Mouse (Mus musculus): ENCODE measurements around the gene Gucy2e.

The Gucy2e gene

DNA sequence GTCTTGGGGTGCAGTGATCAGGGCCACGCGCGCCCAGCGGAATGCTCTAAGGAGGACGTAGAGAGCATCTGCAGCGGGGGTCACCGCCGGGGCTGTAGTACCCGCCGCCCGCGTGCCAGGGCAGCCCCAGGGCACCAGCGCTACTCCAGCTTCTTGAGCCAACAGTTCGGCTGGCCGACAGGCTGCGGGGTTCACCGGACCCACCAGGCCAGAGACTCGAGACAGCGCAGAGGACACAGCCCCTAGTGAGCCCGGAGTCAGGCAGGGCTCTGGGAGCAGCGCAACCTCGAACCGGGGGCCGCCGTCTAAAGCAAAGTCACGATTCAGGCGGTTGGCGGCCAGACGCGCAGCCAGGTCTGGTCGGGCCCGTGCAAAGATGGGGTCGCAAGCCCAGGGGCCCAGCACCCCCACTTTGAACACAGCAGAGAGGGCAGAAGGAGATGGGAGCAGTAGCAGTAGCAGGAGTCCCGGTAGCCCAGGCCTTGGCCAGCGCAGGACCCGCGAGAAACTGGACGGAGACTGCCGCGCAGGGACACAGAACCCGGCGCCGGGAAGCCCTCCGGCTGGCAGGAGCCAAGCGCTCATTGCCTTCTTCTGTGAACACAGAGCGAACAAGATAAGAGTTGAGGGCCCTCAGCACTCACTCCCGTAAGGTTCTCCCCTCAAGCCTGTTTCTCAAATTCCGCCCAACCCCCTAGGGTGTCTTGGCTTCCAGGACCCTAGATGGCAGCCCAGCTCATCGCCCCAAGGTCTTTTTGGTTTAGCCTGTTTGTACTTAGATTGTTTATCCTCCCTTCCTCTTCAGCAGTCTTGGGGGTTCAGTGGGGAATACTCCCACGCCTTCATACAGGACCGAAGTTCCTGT is 543 bp downstream of the Gucy2e start:
- DNase-seq (ENCODE audit: low read depth in 2 of 2, low spot score in 2 of 2): no peak

DNA sequence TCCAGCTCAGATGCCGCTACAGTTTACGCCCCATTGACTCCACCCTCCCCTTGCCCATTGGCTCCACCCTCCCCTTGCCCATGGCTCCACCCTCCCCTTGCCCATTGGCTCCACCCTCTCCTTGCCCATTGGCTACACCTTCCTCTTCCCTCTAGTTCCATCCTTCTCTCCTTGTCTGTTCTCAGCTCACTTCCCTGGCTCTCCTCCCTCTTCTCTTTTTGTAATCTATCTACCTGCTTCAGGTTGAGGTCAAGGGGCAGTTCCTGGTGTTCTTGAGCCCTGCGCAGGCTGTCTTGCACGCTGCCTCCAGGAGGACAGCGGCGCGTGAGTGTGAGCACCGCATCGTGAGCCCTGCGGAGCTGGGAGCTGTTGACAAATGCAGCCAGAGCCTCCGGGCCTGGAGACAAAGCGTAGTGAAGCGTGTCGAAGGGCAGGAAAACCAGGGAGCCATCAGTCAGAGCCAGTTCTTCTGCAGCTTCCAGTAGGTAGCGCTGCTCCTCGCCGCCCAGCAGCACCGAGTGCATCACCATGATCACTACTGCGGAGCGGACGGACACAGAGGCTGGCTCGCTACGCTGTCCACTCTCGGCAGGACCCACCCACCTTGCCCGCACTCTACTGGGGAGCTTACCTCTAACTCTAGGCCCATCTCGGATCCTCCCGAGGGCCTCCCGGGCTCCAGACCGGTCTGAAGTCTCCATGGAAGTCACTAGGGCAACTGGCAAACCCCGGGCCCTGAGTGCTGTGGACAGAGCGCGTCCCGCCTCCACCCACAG is 1.4 kb downstream of the Gucy2e start:
- DNase-seq (ENCODE audit: low read depth in 2 of 2, low spot score in 2 of 2): peak; percentile 44 to 74

DNA sequence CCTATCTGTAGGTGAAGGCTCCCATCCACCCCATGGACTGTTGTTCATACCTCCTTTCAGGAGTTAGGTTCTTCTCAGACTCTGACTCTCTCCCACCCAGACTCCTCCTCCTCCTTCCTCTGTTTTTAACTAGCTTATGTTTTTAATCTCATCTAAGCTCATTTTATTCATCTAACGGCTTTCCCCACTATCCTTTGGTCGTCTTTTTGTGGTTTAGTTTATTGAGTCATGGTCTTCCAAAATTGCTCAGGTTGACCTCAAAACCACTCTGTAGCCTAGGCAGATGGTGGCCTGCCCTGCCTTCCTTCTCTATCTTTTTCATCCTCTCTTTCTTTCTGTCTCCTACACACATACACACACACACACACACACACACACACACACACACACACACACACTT is 3.7 kb downstream of the Gucy2e start:
- no peak for DNase-seq (ENCODE audit: low read depth in 2 of 2, low spot score in 2 of 2)

DNA sequence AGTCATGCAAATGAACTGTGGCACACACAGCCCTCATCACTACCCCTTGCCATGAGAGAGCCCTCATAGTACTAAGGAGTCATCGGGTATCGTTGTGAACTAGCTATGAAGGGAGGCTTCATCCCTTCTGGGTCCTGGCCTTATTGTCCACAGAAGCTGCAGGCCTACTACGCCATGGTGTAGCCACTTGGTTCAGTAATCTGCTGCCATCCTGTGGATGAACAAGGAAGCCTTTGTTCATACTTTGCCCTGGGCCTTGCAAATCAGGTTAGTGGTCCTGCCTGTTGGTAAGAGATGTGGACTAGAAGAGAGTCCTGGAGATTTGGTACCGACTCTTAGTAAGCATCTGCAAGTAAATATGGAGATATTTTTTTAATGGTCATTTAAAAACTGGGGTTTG is 6.4 kb downstream of the Gucy2e start:
- DNase-seq (ENCODE audit: low read depth in 2 of 2, low spot score in 2 of 2): no peak

DNA sequence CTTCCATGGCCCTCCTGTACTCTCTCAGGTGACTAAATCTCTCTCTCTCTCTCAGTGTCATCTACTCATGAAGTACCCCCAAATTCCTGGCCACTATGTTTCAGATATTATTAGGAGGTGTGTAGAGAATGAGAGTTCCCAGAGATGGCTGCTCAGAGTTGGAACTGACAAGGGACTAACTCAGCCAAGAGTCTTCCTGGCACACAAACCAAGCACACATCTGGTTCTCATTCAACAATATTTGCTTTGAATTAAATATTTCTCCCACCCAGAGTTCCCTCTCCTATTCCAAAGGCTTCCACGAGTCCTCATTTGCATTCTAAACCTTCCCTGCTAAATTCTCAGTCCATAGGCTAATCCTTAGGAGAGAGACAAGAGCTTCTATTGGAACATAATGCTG is 11.1 kb downstream of the Gucy2e start:
- DNase-seq (ENCODE audit: low read depth in 2 of 2, low spot score in 2 of 2): no peak

DNA sequence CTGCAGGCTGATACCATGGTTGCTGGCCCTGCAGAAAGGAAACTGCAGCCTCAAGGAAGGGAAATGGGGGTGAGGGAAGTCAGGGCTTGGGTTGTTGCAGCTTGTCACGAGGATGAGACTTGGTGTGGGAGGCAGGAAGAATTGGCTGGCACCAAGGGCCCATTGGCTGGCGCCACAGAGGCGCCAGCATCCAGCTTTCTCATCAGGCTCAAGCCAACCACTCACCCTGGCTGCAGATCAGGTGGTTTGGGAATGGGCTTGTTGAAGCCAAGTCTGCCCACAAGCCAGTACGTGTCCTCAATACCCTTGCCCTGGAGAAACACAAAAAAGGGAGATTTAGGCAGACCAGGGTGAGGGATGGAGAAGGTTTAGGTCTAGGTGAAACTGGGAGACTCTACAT is 13.7 kb downstream of the Gucy2e start:
- no peak for DNase-seq (ENCODE audit: low read depth in 2 of 2, low spot score in 2 of 2)

DNA sequence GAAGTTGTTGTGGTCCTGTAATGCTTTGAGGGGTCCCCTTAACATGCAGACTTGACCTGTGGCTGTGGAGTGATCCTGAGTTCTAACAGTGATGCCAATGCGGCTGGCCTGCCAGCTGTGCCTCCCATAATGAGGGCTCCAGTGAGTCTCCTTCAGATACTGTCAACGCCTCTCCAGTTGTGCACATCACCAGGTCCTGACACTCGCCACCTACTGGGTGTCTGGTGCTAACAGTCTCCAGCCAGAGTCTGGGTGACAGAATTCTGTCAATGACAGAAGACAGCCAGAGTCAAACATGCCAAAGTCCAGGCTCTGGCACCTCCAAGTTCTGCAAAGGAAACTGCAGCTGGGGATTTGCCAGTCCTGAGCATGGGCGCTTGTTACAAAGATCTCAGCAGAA is 15.8 kb downstream of the Gucy2e start:
- no peak for DNase-seq (ENCODE audit: low read depth in 2 of 2, low spot score in 2 of 2)

DNA sequence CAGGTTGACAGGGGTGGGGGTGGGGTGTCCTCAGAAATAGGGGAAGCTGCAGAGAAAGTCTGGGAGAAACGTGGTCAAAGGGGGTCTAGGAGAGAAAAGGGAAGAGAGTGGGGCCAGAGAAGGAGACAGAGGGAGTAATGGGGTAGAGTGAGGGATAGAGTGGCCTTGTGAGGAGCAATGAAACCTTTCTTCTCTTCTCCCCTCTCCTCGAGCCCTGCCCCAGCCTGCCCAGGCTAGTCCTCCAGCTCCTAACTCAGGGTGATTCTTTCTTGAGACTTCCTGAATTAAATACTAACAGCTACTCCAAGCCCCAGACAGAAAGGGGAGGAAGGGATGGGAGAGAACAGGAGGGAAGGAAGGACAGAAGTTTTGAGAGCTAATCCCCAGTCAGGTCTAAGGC is 18.2 kb downstream of the Gucy2e start:
- no peak for DNase-seq (ENCODE audit: low read depth in 2 of 2, low spot score in 2 of 2)

DNA sequence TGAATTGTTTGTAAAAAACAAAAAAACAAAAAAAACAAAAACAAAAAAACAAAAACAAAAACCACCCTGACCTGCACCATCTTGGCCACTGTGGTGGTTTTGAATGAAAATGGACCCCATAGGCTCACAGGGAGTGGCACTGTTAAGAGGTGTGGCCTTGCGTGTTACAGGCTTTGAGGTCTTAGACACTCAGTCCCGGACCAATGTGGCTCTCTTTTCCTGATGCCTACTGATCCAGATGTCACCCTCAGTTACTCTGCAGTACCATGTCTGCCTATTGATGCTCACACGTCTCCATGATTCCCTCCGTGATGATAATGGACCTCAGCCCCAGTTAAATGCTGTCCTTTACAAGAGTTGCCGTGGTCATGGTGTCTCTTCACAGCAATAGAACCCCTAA is 19.4 kb downstream of the Gucy2e start:
- no peak for DNase-seq (ENCODE audit: low read depth in 2 of 2, low spot score in 2 of 2)

DNA sequence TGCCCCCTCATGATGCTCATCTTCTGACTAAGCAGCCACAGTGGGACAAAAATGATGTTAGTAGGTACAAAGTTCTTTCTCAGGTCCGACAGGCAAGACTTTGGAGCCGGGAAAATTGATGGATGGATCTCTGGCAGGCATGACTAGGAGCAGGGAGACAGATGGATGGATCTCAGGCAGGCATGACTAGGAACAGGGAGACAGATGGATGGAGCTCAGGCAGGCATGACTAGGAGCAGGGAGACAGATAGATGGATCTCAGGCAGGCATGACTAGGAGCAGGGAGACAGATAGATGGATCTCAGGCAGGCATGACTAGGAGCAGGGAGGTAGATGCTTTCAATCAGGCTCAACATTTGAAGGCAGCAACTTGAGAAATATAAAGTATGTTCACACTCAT is 25.4 kb downstream of the Gucy2e start:
- DNase-seq (ENCODE audit: low read depth in 2 of 2, low spot score in 2 of 2): no peak

DNA sequence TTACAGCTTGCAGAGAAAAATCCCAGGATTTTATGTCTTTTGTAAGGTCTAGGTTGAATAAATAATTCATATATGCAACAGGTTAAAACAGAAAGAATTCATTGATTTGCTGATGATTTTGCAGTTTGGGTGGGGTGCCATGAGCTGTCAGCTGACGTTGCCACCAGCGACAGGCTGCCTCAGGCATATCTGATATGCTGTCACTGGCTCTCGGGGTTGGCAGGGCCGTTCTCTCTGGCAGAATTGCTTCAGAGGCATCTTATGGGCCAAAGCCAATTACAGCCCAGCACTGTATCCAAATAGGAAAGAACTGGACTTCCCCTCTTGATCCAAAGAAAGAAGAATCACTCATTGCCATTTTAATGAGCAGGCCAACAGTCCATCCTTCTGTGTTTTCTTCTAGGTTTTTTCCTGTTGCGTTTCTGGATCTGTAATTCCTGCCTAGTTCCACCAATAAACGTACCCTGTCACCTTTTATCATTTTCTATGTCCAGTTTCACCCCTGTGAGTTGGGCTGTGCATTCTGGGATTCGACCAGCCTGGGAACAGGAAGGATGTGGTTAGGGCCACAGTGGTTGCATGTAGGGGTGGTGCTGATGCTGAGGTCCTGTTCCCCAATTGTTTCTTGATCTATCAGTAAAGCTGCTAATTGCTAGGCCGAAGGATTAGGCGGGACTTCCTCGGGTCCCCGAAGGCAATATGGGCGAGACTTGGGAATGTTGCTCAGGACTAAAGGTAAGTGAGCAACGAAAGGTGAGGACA is 34.2 kb downstream of the Gucy2e start:
- DNase-seq (ENCODE audit: low read depth in 2 of 2, low spot score in 2 of 2): no peak

DNA sequence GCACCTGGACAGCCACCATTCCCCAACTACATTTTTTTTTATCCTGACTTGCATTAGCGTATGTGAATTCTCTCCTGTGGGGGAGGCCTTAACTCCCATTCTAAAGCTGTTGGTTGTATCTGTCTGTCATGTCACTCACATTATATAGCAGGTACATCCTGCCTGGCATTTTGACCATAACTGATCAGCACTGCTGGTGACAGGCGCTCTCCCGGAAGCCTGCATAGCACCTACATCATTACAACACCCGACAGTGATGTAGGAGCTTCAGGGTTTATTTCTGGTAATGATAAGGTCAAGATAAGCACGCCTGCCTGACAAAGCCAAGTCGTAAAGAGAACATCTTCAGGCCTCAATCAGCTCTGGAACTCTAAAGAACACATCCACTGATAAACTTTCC is 36.6 kb downstream of the Gucy2e start:
- DNase-seq (ENCODE audit: low read depth in 2 of 2, low spot score in 2 of 2): no peak

DNA sequence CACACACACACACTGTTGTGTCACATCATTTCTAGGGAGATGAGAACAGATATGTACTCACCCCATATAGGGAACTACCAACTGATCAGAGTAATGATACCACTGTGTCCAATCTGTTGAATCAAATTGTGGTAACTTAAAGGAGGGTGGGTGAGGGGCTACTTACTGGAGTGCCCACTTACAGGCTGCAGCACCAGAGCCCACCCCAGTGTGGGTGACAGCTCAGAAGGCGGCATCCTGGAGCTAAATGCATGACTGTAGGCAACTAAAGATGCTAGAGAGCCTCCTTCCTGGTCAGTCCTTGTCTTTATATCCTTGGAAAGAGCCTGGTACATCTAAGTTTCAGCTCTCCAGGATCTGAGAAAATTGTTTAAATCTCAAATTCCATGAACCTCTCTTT is 37.6 kb downstream of the Gucy2e start:
- no peak for DNase-seq (ENCODE audit: low read depth in 2 of 2, low spot score in 2 of 2)

DNA sequence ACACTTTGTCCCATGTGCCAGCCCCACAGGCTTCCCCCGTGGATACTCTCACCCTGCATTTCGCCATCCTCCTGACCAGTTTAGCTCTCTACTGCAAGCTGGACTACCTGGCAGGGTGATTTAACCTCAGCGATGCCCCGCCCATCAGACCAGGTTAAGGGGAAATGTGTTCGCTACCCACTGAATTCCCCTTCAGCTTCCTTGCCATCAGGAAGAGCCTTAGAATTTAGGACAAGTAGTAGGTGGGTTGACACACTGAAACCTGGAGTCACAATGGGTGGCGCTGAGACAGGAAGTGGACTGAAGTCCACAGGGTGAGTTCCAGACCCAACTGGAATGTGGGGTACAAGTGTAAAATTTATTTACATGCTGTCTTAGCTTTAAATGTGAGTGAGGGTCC is 39.1 kb downstream of the Gucy2e start, which contains the start of gene Alox8:
Gene Alox8 (minus strand): TSS at position 101 of the 400 bp plus-strand sequence.
- no peak for DNase-seq (ENCODE audit: low read depth in 2 of 2, low spot score in 2 of 2)

DNA sequence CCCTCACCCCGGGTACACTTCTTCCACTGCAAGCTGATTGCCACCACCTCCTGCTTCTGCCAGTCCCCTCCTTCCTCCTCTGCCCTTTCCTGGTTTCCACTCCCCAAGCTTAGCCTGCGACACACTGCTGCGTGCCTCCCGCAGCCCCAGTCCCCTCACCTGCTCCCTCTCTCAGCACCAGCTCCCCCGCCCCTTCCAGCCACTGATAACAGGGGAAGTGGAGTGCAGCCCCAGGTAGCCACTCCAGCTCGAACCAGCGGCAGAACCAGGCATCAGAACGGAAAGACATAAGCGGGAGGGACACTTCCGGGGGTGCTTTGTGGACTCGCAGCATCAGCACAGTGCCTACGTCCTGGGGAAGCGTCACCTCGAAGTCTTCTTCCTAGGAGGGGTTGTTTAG is 39.6 kb downstream of the Gucy2e start:
- DNase-seq (ENCODE audit: low read depth in 2 of 2, low spot score in 2 of 2): peak; percentile 9 to 29

DNA sequence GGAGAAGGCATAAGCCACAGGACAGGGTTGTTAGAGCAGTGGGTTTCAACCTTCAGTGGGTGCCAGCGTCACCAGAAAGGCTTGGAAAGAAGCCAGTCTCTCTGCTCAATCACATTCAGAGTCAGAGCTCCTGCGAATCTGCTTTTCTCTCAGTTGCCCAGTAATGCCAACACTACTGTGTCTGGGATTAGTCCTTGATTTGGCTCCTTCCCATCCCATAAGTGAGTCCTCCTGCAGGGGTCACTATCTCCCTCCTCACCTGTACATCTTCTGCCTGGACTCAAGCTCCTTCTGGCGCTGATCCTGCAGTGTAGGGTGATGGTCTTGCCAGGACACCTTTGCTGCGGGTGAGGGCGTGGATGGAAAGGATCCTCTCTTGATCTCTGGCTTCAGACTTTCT is 40.1 kb downstream of the Gucy2e start:
- DNase-seq (ENCODE audit: low read depth in 2 of 2, low spot score in 2 of 2): no peak

DNA sequence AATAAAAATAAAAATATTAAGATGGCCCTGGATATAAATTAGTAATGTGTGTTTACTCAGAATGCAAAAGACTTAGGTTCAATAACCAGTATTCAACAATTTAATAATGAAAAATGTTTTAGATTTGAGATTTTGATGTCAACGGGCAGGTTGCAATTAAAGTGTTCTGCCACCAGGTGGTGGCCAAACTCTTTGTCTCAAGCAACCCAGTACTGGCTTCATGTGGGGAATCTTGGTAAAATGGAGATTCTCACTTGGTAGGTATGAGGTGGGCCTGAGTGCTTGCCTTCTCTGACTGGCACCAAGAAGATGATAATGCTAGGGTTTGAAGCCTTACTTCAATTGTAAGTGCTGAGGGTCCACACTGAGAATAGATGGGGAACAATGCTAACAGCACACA is 44.0 kb downstream of the Gucy2e start:
- peak in 1 of 2 experiments; percentile 20 for DNase-seq (ENCODE audit: low read depth in 2 of 2, low spot score in 2 of 2)

DNA sequence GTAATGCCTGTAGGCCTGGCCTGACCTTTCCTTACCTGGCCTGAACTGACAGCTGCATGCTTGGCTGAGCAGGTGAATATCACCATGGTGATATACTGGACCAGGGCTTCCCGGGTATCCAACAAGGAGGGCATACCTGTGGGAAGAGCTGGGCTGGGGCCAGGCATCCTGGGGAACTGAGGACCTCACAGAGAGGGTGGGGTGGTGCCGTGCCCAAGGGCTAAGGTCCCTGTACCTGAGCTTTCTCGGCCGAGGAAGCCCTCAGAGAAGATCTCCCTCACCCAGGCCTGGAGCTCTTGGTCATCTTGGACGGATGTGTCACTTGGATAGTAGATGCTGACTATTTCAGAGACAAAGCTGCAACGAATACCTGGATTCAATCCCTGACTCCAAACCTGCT is 50.9 kb downstream of the Gucy2e start:
- no peak for DNase-seq (ENCODE audit: low read depth in 2 of 2, low spot score in 2 of 2)

DNA sequence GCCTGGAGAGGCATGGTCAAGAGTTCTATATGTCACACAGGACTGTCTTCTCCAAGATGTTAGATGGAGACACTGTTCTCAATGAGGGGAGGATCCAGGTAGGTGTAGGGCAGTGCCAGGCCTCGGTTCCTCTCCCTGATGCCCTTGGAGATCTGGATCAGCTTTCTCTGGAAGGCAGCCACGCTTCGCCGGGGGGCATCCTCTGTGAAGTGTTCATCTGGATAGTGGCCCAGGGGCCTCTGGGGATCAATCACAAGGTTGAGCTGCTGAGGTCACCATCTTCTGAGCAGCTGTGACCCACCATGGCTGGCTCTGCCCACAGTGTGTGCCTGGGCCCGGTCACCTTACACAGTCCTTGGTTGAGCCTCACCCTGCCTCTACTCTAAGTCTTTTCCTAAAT is 51.8 kb downstream of the Gucy2e start:
- no peak for DNase-seq (ENCODE audit: low read depth in 2 of 2, low spot score in 2 of 2)

DNA sequence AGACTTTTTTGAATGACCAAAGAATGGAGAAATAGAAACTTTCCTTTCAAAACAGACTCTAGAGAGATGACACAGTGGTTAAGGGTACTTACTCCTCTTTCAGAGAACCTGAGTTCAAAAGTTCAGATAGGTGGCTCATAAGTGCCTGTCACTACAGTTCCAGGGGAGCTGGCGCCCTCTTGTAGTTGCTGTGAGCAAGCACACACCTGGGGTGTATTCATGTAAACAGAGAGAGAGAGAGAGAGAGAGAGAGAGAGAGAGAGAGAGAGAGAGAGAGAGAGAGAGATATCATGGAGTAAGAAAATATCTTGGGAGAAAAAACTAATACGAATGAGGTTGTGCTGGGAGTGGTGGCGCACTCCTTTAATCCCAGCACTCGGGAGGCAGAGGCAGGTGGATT is 56.7 kb downstream of the Gucy2e start:
- no peak for DNase-seq (ENCODE audit: low read depth in 2 of 2, low spot score in 2 of 2)

DNA sequence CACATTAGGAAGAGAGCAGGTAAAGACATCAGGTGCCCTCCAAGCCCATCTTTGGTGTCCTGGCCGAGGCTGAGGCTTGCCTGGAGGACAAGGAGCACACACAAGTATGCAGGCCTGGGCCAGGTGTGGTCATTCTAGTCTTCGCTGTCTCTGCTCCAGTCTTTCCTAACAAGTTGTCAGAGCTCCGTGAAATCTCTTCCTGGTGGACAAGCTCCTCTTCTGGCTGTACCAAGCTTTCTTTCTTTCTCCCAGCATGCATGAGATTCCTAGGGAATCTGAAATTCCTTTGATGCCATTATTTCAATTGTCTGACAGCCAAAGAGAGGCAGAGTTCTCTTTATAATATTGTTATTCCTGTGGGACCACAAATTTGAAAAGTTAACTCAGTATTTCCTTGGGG is 57.3 kb downstream of the Gucy2e start:
- DNase-seq (ENCODE audit: low read depth in 2 of 2, low spot score in 2 of 2): no peak

DNA sequence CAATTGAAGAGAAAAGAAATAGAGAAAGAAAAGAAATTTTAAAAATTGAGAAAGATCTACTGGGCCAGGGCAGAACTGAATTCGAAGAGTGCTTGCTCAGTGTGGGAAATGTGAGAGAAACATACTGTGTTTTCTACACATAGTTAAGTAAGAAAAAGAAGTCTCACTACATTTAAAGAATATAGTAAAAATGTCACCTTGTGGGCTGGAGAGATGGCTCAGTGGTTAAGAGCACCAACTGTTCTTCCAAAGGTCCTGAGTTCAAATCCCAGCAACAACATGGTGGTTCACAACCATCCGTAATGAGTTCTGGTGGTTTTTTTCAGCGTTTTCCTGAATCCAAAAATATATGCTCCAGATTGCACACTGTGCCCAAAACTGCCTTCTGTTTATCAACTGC is 58.3 kb downstream of the Gucy2e start:
- DNase-seq (ENCODE audit: low read depth in 2 of 2, low spot score in 2 of 2): no peak
